Mouse (Mus musculus) liver, embryonic 16.5 days (tissue): ENCODE data around the gene Lyg2. TPM values are rescaled to one million over a fixed set of nuclear protein-coding genes. Genes with fewer than 3 reads are reported as not detected.

Source experiments
- ATAC-seq: fragments of 200-750 bp; cut with Nextera tagmentation; 2 replicates; pipeline ENCODE4 v1.8.0; 2017; ENCODE audit warnings: low read depth, mild to moderate bottlenecking, moderate number of reproducible peaks, moderate library complexity
- H3K27ac ChIP-seq: fragments of 300-500 bp; sonication (generic); 2 replicates; pipeline ENCODE4 v1.5.1; 2014; ENCODE audit warnings: mild to moderate bottlenecking, low read length
- H3K27me3 ChIP-seq: fragments of 300-500 bp; sonication (generic); 2 replicates; pipeline ENCODE4 v1.6.1; 2014; ENCODE audit warnings: low read depth, low read length, mixed read lengths; ENCODE audit not compliant: control insufficient read depth, insufficient read depth
- H3K36me3 ChIP-seq: fragments of 300-500 bp; sonication (generic); 2 replicates; pipeline ENCODE4 v1.6.1; 2014; ENCODE audit warnings: mild to moderate bottlenecking; ENCODE audit not compliant: control insufficient read depth, insufficient read depth
- H3K4me1 ChIP-seq: fragments of 300-500 bp; sonication (generic); 2 replicates; pipeline ENCODE4 v1.6.1; 2014; ENCODE audit warnings: low read depth, low read length, mixed read lengths; ENCODE audit not compliant: control insufficient read depth
- H3K4me2 ChIP-seq: fragments of 300-500 bp; sonication (generic); 2 replicates; pipeline ENCODE4 v1.6.1; 2014; ENCODE audit warnings: low read depth, low read length, mixed read lengths
- H3K4me3 ChIP-seq: fragments of 300-500 bp; sonication (generic); 2 replicates; pipeline ENCODE4 v1.5.1; 2014; ENCODE audit warnings: low read depth, mild to moderate bottlenecking, low read length
- H3K9ac ChIP-seq: fragments of 300-500 bp; sonication (generic); 2 replicates; pipeline ENCODE4 v1.6.1; 2014; ENCODE audit warnings: low read depth, low read length
- H3K9me3 ChIP-seq: fragments of 300-500 bp; sonication (generic); replicated peaks from 2 replicates; pipeline ENCODE4 v1.6.1; 2016; ENCODE audit warnings: low read length; ENCODE audit not compliant: control insufficient read depth
- WGBS: fragments of 180-500 bp; shearing (Covaris S2); extraction: QIAGEN DNeasy Blood & Tissue Kit; methylation state at CpG from one replicate; pipeline ENCODE4 v1.1.7; 2014; ENCODE audit not compliant: insufficient replicate concordance; 5-methylcytosine and 5-hydroxymethylcytosine counted together
- polyA plus RNA-seq: library from polyadenylated mRNA; unstranded; fragments of >200 nt; fragmentation: Nextera tagmentation; extraction: Ambion mirVana; gene quantifications from 2 replicates; pipeline ENCODE4 v1.2.1, GENCODE M21; 2015

Gene Lyg2
- polyA plus RNA-seq, 1 experiment from 2014 or later, result not detected

DNA sequence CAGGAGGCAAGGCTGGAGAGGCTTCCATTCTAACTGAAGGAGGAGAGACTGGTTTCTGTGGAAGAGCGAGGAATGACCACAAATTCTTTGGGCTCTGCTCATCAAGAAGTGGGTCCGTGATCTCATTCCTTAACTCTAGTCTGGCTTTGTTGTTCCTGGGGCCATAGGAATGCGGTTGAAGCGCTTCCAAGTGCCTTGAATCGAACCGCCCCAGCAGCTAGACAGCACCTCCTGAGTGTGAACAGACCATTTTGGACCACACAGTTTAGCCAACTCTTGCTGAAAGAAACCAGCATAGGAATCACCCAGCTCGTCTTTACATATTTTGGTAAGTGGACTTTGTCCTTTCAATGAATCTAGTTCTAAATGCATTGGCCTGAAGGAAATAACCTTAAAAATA is 44.6 kb downstream of the Lyg2 start, which contains the start of gene Lipt1:
Gene Lipt1 (plus strand): TSS at position 35 of the 400 bp plus-strand sequence.
- Histone ChIP-seq H3K27me3 (no peaks in the 10 kb centered on the region), H3K4me2 (peak within 1 kb of the TSS; percentile 84), H3K4me1 (peaks cover 12% of the 10 kb centered on the region), H3K9ac (peak within 1 kb of the TSS; percentile 59), H3K9me3 (peaks cover 3% of the 10 kb centered on the region; the same call in 1 of the 2 replicates), H3K27ac (peak within 1 kb of the TSS; percentile 79), H3K4me3 (peak within 1 kb of the TSS; percentile 68), H3K36me3 (peaks cover 13% of the 10 kb centered on the region)
- WGBS, result 13% methylated on average over 7 of the region's 7 CpGs
- 0 out of 2 replicates have a peak, but pooled peaks have one; percentile 25 for ATAC-seq

DNA sequence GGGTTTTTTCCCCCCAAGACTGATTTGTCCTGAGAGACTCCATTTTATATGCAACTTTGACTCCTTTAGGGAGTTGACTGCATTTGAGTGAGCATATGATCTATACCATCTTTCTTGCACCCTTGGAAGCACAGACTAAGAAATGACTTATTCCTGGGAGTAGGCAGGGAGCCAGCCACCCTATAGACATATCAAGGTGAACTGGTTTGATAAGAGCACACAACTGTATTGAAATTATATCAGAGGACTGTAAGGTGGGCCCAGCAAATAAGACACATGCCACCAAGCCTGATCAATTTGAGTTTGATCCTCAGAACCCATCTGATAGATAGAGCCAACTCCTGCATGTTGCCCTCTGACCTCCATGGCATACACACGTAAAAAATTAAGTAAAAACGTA is 46.9 kb downstream of the Lyg2 start:
- Histone ChIP-seq H3K4me3 (no peak overlapping the region), H3K9ac (no peak overlapping the region), H3K36me3 (no peaks in the 10 kb centered on the region), H3K27ac (no peak overlapping the region), H3K27me3 (no peaks in the 10 kb centered on the region), H3K9me3 (no peaks in the 10 kb centered on the region), H3K4me1 (peaks cover 21% of the 10 kb centered on the region), H3K4me2 (no peak overlapping the region)
- no peak for ATAC-seq
- WGBS, result 24% methylated on average over 2 of the region's 2 CpGs

DNA sequence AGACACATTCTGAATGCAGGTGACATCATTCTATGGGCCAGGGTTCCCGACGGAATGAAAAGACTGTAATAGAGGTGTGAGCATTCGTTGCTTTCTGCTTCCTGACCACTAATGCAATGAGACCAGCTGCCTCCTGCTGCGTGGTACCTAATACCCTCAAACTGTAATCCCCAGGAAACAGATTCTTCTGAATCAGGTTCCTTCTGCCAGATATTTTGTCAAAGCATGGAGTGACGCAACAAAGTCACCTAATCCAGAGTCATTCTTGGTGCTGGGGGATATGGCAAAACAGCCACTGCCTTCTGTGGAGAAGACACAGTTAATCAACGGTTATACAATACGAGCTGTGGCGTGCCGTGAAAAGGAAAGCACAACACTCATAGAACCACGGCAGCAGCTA is 47.7 kb downstream of the Lyg2 start:
- Histone ChIP-seq H3K9ac (no peak overlapping the region), H3K27ac (no peak overlapping the region), H3K36me3 (no peaks in the 10 kb centered on the region), H3K4me3 (no peak overlapping the region), H3K4me1 (peaks cover 21% of the 10 kb centered on the region), H3K4me2 (peak overlapping the region; percentile 18; the same call in 1 of the 2 replicates), H3K27me3 (no peaks in the 10 kb centered on the region), H3K9me3 (no peaks in the 10 kb centered on the region)
- no peak for ATAC-seq
- WGBS, result 35% methylated on average over 10 of the region's 10 CpGs

DNA sequence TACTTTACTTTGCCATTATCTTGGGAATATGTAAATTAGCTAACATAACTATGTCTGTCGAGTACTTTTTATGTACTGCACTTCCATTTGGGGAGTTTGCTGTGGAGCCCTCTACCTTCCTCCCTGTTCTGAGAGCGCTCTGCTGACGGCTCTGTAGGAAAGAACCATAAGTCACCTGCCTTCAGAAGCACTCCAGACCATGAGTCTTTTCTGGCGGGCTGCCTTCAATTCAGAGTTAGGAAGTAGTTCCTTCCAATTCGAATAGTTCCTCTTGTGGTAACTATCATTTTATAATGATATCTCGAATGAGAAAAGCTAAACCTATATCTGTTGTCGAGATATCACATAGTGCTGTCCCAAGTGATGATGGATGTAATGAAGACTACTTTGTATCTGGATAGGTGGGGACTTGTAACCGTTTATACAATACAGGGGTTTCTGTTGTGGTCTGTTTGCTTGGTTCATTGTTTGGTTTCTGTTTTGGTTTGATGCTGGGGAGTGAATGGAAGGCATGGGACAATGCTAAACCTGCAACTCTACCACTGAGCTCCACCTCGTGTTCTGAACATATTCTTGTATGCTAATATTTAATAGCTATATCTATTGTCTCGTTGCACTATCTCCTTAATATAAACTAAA is 48.5 kb downstream of the Lyg2 start:
- H3K4me1 ChIP-seq, result peaks cover 18% of the 10 kb centered on the region
- no peak overlapping the region for H3K4me3 ChIP-seq
- H3K27me3 ChIP-seq, result no peaks in the 10 kb centered on the region
- no peak overlapping the region for H3K9ac ChIP-seq
- H3K27ac ChIP-seq, result no peak overlapping the region
- no peaks in the 10 kb centered on the region for H3K36me3 ChIP-seq
- H3K9me3 ChIP-seq, result no peaks in the 10 kb centered on the region
- 51% methylated on average over 10 of the region's 10 CpGs for WGBS
- ATAC-seq, result no peak
- H3K4me2 ChIP-seq, result no peak overlapping the region

DNA sequence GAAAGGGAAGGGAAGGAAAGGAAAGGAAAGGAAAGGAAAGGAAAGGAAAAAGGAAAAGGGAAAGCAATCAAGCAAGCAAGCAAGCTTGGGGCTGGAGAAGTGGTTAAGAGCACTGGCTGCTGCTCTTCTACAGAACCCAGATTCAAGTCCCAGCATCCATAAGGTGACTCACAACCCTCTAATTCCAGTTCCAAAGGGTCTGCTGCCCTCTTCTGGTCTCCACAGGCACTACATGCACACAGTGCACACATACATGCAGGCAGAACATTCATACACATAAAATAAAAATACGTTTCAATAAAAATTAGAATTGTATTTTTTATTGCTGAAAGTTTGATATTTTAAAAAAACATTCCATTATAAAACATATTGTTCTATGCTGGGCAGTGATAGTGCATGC is 49.2 kb downstream of the Lyg2 start:
- H3K4me3 ChIP-seq, result no peak overlapping the region
- no peak overlapping the region for H3K9ac ChIP-seq
- no peaks in the 10 kb centered on the region for H3K9me3 ChIP-seq
- no peak overlapping the region for H3K27ac ChIP-seq
- ATAC-seq, result no peak
- H3K4me2 ChIP-seq, result no peak overlapping the region
- H3K4me1 ChIP-seq, result peaks cover 16% of the 10 kb centered on the region
- 58% methylated on average over 1 of the region's 1 CpGs for WGBS
- H3K36me3 ChIP-seq, result no peaks in the 10 kb centered on the region
- H3K27me3 ChIP-seq, result no peaks in the 10 kb centered on the region

DNA sequence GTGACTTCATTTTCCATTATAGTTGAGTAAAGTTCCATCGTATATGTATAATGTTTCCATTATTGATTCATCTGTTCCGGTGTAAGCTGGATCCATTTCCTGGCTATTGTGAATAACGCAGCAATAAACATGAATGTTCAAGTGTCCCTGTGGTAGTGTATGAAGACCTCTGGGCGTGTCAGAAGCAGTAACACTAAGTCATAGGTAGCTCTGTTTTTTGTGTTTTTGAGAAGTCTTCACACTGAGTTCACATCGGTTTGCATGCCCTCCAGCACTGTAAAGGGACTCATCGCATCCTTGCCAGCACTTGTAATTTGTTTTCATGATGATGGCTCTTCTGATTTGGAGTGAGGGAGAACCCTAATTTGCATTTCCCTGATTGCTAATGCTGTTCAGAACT is 50.0 kb downstream of the Lyg2 start, which contains the start of gene Tsga10:
Gene Tsga10 (minus strand): TSS at position 144 of the 400 bp plus-strand sequence.
- peak within 1 kb of the TSS; percentile 70 for H3K4me3 ChIP-seq
- WGBS, result 78% methylated on average over 6 of the region's 6 CpGs
- ATAC-seq, result no peak
- H3K27me3 ChIP-seq, result no peaks in the 10 kb centered on the region
- peak within 1 kb of the TSS; percentile 92 for H3K27ac ChIP-seq
- peak within 1 kb of the TSS; percentile 87 for H3K9ac ChIP-seq
- H3K36me3 ChIP-seq, result no peaks in the 10 kb centered on the region
- H3K4me2 ChIP-seq, result peak within 1 kb of the TSS; percentile 89
- H3K9me3 ChIP-seq, result no peaks in the 10 kb centered on the region
- peaks cover 9% of the 10 kb centered on the region for H3K4me1 ChIP-seq

DNA sequence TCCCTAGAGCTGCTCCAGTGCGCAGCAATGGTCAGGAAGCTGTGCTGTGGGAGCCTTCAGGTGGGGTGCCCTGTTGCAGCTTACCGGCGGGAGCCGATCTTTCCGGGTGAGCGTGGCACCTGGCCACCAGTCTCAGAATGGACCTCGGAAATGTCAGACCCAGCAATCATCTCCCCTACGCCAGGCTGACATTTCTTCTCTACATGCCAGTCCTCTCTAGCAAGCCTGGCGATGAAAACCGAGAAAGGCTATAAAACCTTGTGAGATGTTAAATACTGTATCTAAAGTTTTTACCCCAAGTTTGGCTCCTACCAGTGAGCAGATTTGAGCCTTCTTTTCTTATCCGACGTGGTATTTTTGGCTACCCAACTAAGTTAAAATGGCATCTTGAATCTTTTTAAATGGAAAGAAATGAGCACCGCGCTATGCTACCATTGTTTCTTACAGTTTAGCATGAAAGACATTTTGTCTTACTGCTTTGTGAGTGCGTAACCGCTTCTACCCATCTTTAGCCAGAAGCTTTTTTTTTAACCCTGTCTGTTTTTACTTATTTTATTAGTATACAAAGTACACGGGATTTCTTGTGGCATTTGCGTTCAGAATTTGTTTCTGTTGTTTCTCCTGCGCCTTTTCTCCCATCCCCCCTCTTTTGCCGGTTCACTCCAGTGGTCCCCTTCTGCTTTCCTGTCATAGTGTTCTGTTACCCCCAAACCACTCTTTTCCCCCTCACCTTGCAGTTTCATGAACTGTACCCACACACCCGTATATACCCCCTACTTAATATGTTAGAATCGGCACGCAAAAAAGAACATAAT is 50.7 kb downstream of the Lyg2 start:
- Histone ChIP-seq H3K36me3 (no peaks in the 10 kb centered on the region), H3K9ac (peak overlapping the region; percentile 87), H3K9me3 (no peaks in the 10 kb centered on the region), H3K27ac (peak overlapping the region; percentile 92), H3K4me3 (peak overlapping the region; percentile 70), H3K27me3 (no peaks in the 10 kb centered on the region), H3K4me2 (peak overlapping the region; percentile 89), H3K4me1 (peaks cover 9% of the 10 kb centered on the region)
- 9% methylated on average over 23 of the region's 23 CpGs for WGBS
- no peak for ATAC-seq

DNA sequence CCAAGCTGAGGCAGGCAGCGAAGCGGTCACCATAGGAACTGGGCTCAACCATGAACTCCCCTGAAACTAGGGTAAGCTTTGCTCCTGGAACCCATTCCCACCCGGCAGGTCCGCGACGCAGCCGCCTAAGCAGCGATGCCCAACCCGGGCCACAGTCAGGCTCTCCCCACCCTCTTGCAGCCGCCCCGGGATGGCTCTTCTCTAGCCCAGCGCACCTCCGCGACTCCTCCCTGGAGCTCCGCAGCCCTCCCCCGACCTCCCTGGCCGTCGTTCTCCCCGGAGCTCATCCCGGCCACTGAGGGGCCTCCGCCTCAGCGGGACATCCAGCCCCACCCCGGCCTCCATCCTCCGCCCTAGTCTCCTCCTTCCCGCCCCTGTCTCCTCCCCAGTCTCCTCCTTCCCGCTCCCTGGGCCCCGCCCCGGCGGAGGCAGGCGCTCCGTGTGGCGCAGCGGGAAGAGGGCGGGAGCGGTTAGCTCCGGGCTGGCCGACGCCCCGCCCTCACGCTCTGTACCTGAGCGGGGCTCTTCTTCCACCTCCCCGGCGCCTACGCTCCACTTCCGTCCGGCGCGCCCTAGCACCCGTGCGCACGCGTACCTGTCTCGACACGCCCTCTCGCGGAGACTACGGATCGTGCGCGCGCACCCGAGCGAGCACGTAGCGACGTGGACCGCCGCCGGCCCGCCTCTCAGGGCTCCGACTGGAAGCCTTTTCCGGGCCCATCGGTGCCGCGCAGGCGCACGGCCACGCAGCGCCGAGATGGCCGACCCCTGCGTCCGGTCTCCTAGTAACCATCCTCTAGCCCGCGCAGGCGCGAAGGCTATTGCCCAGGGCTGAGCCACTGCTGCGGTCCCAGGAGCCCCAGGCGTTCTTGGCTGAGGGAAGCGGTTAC is 51.5 kb downstream of the Lyg2 start:
- under 1% methylated on average over 89 of the region's 90 CpGs for WGBS

More for the DNA sequence above, 51.5 kb downstream of the Lyg2 start:
- peaks cover 9% of the 10 kb centered on the region for H3K4me1 ChIP-seq
- H3K4me2 ChIP-seq, result peak overlapping the region; percentile 89
- H3K9ac ChIP-seq, result peak overlapping the region; percentile 87
- H3K27ac ChIP-seq, result peak overlapping the region; percentile 92
- H3K9me3 ChIP-seq, result no peaks in the 10 kb centered on the region
- no peaks in the 10 kb centered on the region for H3K36me3 ChIP-seq
- H3K4me3 ChIP-seq, result peak overlapping the region; percentile 70
- no peaks in the 10 kb centered on the region for H3K27me3 ChIP-seq
- peak; percentile 93 for ATAC-seq
